Mouse (Mus musculus) heart, postnatal 0 days (tissue): ENCODE measurements around the gene Hmgcl. TPM values are rescaled to one million over a fixed set of nuclear protein-coding genes. Genes with fewer than 3 reads are reported as not detected.

Experiments used
- ATAC-seq: fragments of 200-750 bp; cut with Nextera tagmentation; 2 replicates; pipeline ENCODE4 v1.8.0; 2017; ENCODE audit warnings: low read depth, moderate number of reproducible peaks, moderate library complexity; ENCODE audit not compliant: insufficient read depth
- DNase-seq: peaks from one replicate; pipeline ENCODE4 v3.0.0-alpha.2; 2016; ENCODE audit warnings: low spot score
- H3K27ac ChIP-seq: fragments of 300-500 bp; sonication (generic); 2 replicates; pipeline ENCODE4 v1.5.1; 2014; ENCODE audit warnings: low read depth, mild to moderate bottlenecking
- H3K27me3 ChIP-seq: fragments of 300-500 bp; sonication (generic); 2 replicates; pipeline ENCODE4 v1.6.1; 2014; ENCODE audit warnings: low read length, mixed read lengths; ENCODE audit not compliant: control insufficient read depth, insufficient read depth
- H3K36me3 ChIP-seq: fragments of 300-500 bp; sonication (generic); replicated peaks from 2 replicates; pipeline ENCODE4 v1.6.1; 2014; ENCODE audit warnings: low read length, mixed read lengths; ENCODE audit not compliant: control insufficient read depth, insufficient read depth
- H3K4me1 ChIP-seq: fragments of 300-500 bp; sonication (generic); 2 replicates; pipeline ENCODE4 v1.6.1; 2014; ENCODE audit warnings: antibody characterized with exemption; ENCODE audit not compliant: control insufficient read depth, insufficient read depth
- H3K4me2 ChIP-seq: fragments of 300-500 bp; sonication (generic); 2 replicates; pipeline ENCODE4 v1.6.1; 2014; ENCODE audit warnings: low read depth, mild to moderate bottlenecking, low read length, moderate library complexity
- H3K4me3 ChIP-seq: fragments of 300-500 bp; sonication (generic); 2 replicates; pipeline ENCODE4 v1.5.1; 2014; ENCODE audit warnings: low read depth, low read length
- H3K9ac ChIP-seq: fragments of 300-500 bp; sonication (generic); replicated peaks from 2 replicates; pipeline ENCODE4 v1.6.1; 2014; ENCODE audit warnings: low read depth, low read length, mixed read lengths
- H3K9me3 ChIP-seq: fragments of 300-500 bp; sonication (generic); replicated peaks from 2 replicates; pipeline ENCODE4 v1.6.1; 2016; ENCODE audit warnings: low read length; ENCODE audit not compliant: control insufficient read depth
- CTCF ChIP-seq: IDR thresholded peaks from 2 replicates; pipeline ENCODE4 v1.5.1; 2016; ENCODE audit warnings: antibody characterized with exemption, control low read depth, low read depth
- EP300 ChIP-seq: IDR thresholded peaks from 2 replicates; pipeline ENCODE4 v1.6.1; 2016; ENCODE audit warnings: antibody characterized with exemption, low read depth
- WGBS: fragments of 180-500 bp; shearing (Covaris S2); extraction: QIAGEN DNeasy Blood & Tissue Kit; methylation state at CpG from one replicate; pipeline ENCODE4 v1.1.7; 2014; 5-methylcytosine and 5-hydroxymethylcytosine counted together
- polyA plus RNA-seq: library from polyadenylated mRNA; unstranded; fragments of >200 nt; fragmentation: Nextera tagmentation; extraction: Ambion mirVana; gene quantifications from 2 replicates; pipeline ENCODE4 v1.2.1, GENCODE M21; 2015
- total RNA-seq: library from RNA; depleted of rRNA; stranded (reverse); fragments of >200 nt; gene quantifications from 2 replicates; pipeline ENCODE4 v1.2.3, GENCODE M21; 2014; ENCODE audit warnings: low replicate concordance

Gene Hmgcl
- total and polyA plus RNA-seq, 2 experiments from 2014 or later, result 48.8 to 101 TPM

GRCm38 (mm10) chr4:135962946-135963345 is 16.7 kb downstream of the Hmgcl start:
- 7% methylated on average over 15 of the region's 15 CpGs for WGBS
- no peaks in the 10 kb centered on the region for H3K9me3 ChIP-seq
- H3K4me3 ChIP-seq, result peak overlapping the region; percentile 73
- ATAC-seq (peak; percentile 31), DNase-seq (no peak)
- H3K36me3 ChIP-seq, result peaks cover 48% of the 10 kb centered on the region
- H3K9ac ChIP-seq, result peak overlapping the region; percentile 80
- peak overlapping the region; percentile 94 for H3K27ac ChIP-seq
- TF ChIP-seq EP300 (no peak), CTCF (no peak)
- no peaks in the 10 kb centered on the region; the same call in 1 of the 2 replicates for H3K4me1 ChIP-seq
- no peaks in the 10 kb centered on the region for H3K27me3 ChIP-seq
- peak overlapping the region; percentile 94 for H3K4me2 ChIP-seq

- peaks cover 48% of the 10 kb centered on the region for H3K36me3 ChIP-seq
- ATAC-seq, result peak; percentile 93
- peak; percentile 96 for DNase-seq
- H3K27me3 ChIP-seq, result no peaks in the 10 kb centered on the region
- peak within 1 kb of the TSS; percentile 94 for H3K4me2 ChIP-seq
- no peaks in the 10 kb centered on the region; the same call in 1 of the 2 replicates for H3K4me1 ChIP-seq
- peak; percentile 64; the same call in 1 of the 2 replicates for TF ChIP-seq EP300
- no peak for TF ChIP-seq CTCF
- H3K27ac ChIP-seq, result peak within 1 kb of the TSS; percentile 94
- no peaks in the 10 kb centered on the region for H3K9me3 ChIP-seq
- WGBS, result under 1% methylated on average over 56 of the region's 56 CpGs
- peak within 1 kb of the TSS; percentile 80 for H3K9ac ChIP-seq
- peak within 1 kb of the TSS; percentile 73 for H3K4me3 ChIP-seq
Measured at GRCm38 (mm10) chr4:135963457-135964193, 17.4 kb downstream of the Hmgcl start, which contains the start of gene Gale. Gene Gale, plus strand, starts transcription at chr4:135963727.

- peak overlapping the region; percentile 80 for H3K9ac ChIP-seq
- peaks cover 54% of the 10 kb centered on the region for H3K36me3 ChIP-seq
- H3K4me2 ChIP-seq, result peak overlapping the region; percentile 94
- ATAC-seq (peak; percentile 15; the same call in 1 of the 2 replicates), DNase-seq (no peak)
- peak overlapping the region; percentile 73 for H3K4me3 ChIP-seq
- H3K27me3 ChIP-seq, result no peaks in the 10 kb centered on the region
- no peaks in the 10 kb centered on the region; the same call in 1 of the 2 replicates for H3K4me1 ChIP-seq
- 3% methylated on average over 12 of the region's 12 CpGs for WGBS
- 0 out of 2 replicates have a peak overlapping the region, but pooled peaks have one; percentile 2 for H3K27ac ChIP-seq
- TF ChIP-seq EP300 (no peak), CTCF (no peak)
- H3K9me3 ChIP-seq, result no peaks in the 10 kb centered on the region
Measured at GRCm38 (mm10) chr4:135964426-135964825, 18.2 kb downstream of the Hmgcl start.

GRCm38 (mm10) chr4:135965113-135965512 is 18.9 kb downstream of the Hmgcl start:
- WGBS, result 82% methylated on average over 9 of the region's 9 CpGs
- Histone ChIP-seq H3K27ac (0 out of 2 replicates have a peak overlapping the region, but pooled peaks have one; percentile 2), H3K4me1 (no peaks in the 10 kb centered on the region; the same call in 1 of the 2 replicates), H3K36me3 (peaks cover 54% of the 10 kb centered on the region), H3K9me3 (no peaks in the 10 kb centered on the region), H3K9ac (no peak overlapping the region), H3K4me3 (no peak overlapping the region), H3K4me2 (0 out of 2 replicates have a peak overlapping the region, but pooled peaks have one; percentile 94), H3K27me3 (no peaks in the 10 kb centered on the region)
- ATAC-seq, result no peak
- DNase-seq, result no peak
- TF ChIP-seq EP300, result no peak
- no peak for TF ChIP-seq CTCF

GRCm38 (mm10) chr4:135966283-135966682 is 20.0 kb downstream of the Hmgcl start:
- no peak overlapping the region for H3K4me2 ChIP-seq
- H3K27me3 ChIP-seq, result no peaks in the 10 kb centered on the region
- H3K36me3 ChIP-seq, result peaks cover 53% of the 10 kb centered on the region
- no peaks in the 10 kb centered on the region for H3K9me3 ChIP-seq
- peaks cover under 1% of the 10 kb centered on the region; the same call in 1 of the 2 replicates for H3K4me1 ChIP-seq
- TF ChIP-seq CTCF, result no peak
- TF ChIP-seq EP300, result no peak
- ATAC-seq (no peak), DNase-seq (no peak)
- no peak overlapping the region for H3K9ac ChIP-seq
- 88% methylated on average over 16 of the region's 16 CpGs for WGBS
- no peak overlapping the region for H3K27ac ChIP-seq
- H3K4me3 ChIP-seq, result no peak overlapping the region
